Mouse (Mus musculus) intestine, embryonic 14.5 days (tissue): ENCODE measurements around the gene Nt5c3. TPM values are rescaled to one million over a fixed set of nuclear protein-coding genes. Genes with fewer than 3 reads are reported as not detected.

Experiments
- ATAC-seq: fragments of 200-750 bp; cut with Nextera tagmentation; replicated peaks from 2 replicates; pipeline ENCODE4 v1.8.0; 2017; ENCODE audit warnings: low read depth, moderate number of reproducible peaks, moderate TSS enrichment, moderate library complexity; ENCODE audit not compliant: low FRiP score, low TSS enrichment
- DNase-seq: peaks from one replicate; pipeline ENCODE4 v3.0.0-alpha.2; 2018; ENCODE audit warnings: low spot score
- H3K27ac ChIP-seq: fragments of 300-500 bp; sonication (generic); 2 replicates; pipeline ENCODE4 v1.5.1; 2014; ENCODE audit warnings: low read depth, mild to moderate bottlenecking, control low read depth
- H3K27me3 ChIP-seq: fragments of 300-500 bp; sonication (generic); replicated peaks from 2 replicates; pipeline ENCODE4 v1.6.1; 2014; ENCODE audit warnings: low read length, control low read depth; ENCODE audit not compliant: control insufficient read depth, insufficient read depth
- H3K36me3 ChIP-seq: fragments of 300-500 bp; sonication (generic); 2 replicates; pipeline ENCODE4 v1.6.1; 2014; ENCODE audit warnings: low read length, control low read depth; ENCODE audit not compliant: control insufficient read depth, insufficient read depth
- H3K4me1 ChIP-seq: fragments of 300-500 bp; sonication (generic); replicated peaks from 2 replicates; pipeline ENCODE4 v1.6.1; 2014; ENCODE audit warnings: low read length, control low read depth, mixed read lengths; ENCODE audit not compliant: control insufficient read depth, insufficient read depth
- H3K4me2 ChIP-seq: fragments of 300-500 bp; sonication (generic); 2 replicates; pipeline ENCODE4 v1.6.1; 2014; ENCODE audit warnings: low read length
- H3K4me3 ChIP-seq: fragments of 300-500 bp; sonication (generic); 2 replicates; pipeline ENCODE4 v1.5.1; 2014; ENCODE audit warnings: low read depth, low read length, control low read depth, mixed read lengths
- H3K9ac ChIP-seq: fragments of 300-500 bp; sonication (generic); 2 replicates; pipeline ENCODE4 v1.6.1; 2014; ENCODE audit warnings: mild to moderate bottlenecking, low read length
- H3K9me3 ChIP-seq: fragments of 300-500 bp; sonication (generic); 2 replicates; pipeline ENCODE4 v1.6.1; 2016; ENCODE audit warnings: low read length, control low read depth; ENCODE audit not compliant: control insufficient read depth
- WGBS: fragments of 180-500 bp; shearing (Covaris S2); extraction: QIAGEN DNeasy Blood & Tissue Kit; methylation state at CpG from one replicate; pipeline ENCODE4 v1.1.7; 2014; 5-methylcytosine and 5-hydroxymethylcytosine counted together
- polyA plus RNA-seq: library from polyadenylated mRNA; unstranded; fragments of >200 nt; fragmentation: Nextera tagmentation; extraction: Ambion mirVana; gene quantifications from 2 replicates; pipeline ENCODE4 v1.2.1, GENCODE M21; 2014

Gene Nt5c3
- polyA plus RNA-seq, 1 experiment from 2014 or later, result 69.1 TPM

GRCm38 (mm10) chr6:56907973-56908372, 15.8 kb downstream of the Nt5c3 start:
- H3K27ac ChIP-seq, result no peak overlapping the region
- H3K9ac ChIP-seq, result no peak overlapping the region
- ATAC-seq, result no peak
- no peak overlapping the region for H3K4me2 ChIP-seq
- peaks cover 12% of the 10 kb centered on the region for H3K4me1 ChIP-seq
- H3K9me3 ChIP-seq, result no peaks in the 10 kb centered on the region
- no peaks in the 10 kb centered on the region for H3K27me3 ChIP-seq
- H3K36me3 ChIP-seq, result no peaks in the 10 kb centered on the region
- 96% methylated on average over 3 of the region's 3 CpGs for WGBS
- H3K4me3 ChIP-seq, result no peak overlapping the region
- DNase-seq, result no peak

DNA sequence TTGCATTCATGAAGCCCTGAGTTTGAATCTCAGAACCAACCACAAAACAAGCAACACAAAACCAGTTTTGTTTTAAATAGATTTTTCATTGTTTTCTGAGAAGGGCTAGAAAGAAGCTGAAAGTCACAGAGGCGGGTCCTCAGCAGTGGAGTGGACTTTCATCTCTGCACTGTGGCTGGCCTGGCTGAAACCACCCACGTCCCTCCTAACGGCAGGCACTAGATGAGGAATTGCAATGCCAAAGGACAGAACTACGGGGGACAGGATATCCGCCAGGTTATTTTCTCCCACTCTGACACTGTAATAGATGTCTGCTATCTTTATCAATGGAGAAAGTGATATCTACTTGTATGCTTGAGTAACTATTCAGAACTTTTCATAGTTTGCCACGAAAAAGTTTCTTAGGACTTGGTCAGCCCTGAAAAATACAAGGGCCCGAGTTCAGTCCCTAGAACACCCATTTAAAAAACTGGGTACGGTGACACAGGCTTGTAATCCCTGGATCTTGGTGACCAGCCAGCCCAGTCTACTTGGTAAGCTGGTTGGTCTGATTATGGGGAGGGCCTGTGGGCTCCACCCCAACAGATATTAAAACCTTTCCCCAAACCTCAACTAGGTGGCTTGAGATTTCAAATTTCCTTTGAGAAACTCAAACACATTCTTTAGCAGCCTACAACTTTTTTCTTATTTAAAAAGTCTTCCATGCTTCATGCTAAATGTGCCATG, 17.4 kb downstream of the Nt5c3 start:
- Histone ChIP-seq H3K4me1 (peaks cover 17% of the 10 kb centered on the region), H3K4me2 (no peak overlapping the region), H3K27ac (no peak overlapping the region), H3K27me3 (no peaks in the 10 kb centered on the region), H3K9ac (no peak overlapping the region), H3K4me3 (no peak overlapping the region), H3K36me3 (no peaks in the 10 kb centered on the region), H3K9me3 (no peaks in the 10 kb centered on the region)
- ATAC-seq (no peak), DNase-seq (no peak)
- 73% methylated on average over 8 of the region's 8 CpGs for WGBS

DNA sequence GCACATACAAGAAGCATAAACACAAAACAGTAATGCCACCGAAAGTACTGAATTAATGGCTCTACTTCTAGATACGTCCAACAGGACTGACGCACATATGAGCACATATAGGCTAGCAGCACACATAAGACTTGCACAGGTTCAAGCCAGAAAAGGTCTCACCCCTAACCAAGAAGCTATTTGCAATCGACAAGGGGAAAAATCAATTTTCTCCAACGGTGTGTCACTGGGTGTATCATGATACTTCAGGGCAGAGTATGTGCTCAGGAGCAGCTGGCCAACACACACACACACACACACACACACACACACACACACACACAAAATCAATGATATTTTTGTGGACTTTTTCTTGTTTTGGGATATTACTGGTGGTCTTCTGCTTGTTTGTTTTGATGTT, 18.2 kb downstream of the Nt5c3 start:
- Histone ChIP-seq H3K27ac (no peak overlapping the region), H3K9me3 (no peaks in the 10 kb centered on the region), H3K9ac (no peak overlapping the region), H3K27me3 (no peaks in the 10 kb centered on the region), H3K4me1 (peaks cover 17% of the 10 kb centered on the region), H3K4me2 (no peak overlapping the region), H3K36me3 (no peaks in the 10 kb centered on the region), H3K4me3 (no peak overlapping the region)
- no peak for DNase-seq
- ATAC-seq, result no peak
- 91% methylated on average over 5 of the region's 5 CpGs for WGBS

GRCm38 (mm10) chr6:56904982-56905381, 18.8 kb downstream of the Nt5c3 start:
- Histone ChIP-seq H3K27me3 (no peaks in the 10 kb centered on the region), H3K9ac (no peak overlapping the region), H3K36me3 (no peaks in the 10 kb centered on the region), H3K4me1 (peaks cover 18% of the 10 kb centered on the region), H3K4me3 (no peak overlapping the region), H3K27ac (no peak overlapping the region), H3K4me2 (no peak overlapping the region), H3K9me3 (no peaks in the 10 kb centered on the region)
- WGBS, result 68% methylated on average over 2 of the region's 2 CpGs
- DNase-seq (no peak), ATAC-seq (no peak)

DNA sequence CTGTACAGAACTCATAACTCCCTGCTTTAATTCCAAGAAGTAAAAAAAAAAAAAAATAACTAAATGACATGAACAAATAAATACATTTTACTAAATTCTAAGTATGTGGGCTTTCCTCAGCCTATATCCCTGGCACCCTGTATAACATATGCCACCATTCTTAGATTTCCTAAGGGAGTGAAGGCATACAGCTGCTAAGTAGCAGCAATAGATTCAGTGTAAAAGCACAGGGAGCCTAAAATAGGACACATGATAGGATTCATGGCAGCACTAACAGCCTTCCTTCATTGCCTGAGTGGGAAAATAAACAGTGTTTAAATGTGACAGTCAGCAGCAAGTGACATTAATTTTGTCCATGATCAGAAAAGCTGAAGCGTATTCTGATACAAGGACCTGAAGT, 19.4 kb downstream of the Nt5c3 start:
- DNase-seq (no peak), ATAC-seq (no peak)
- no peak overlapping the region for H3K4me3 ChIP-seq
- H3K9ac ChIP-seq, result no peak overlapping the region
- peaks cover 20% of the 10 kb centered on the region for H3K4me1 ChIP-seq
- H3K9me3 ChIP-seq, result no peaks in the 10 kb centered on the region
- H3K36me3 ChIP-seq, result no peaks in the 10 kb centered on the region
- H3K4me2 ChIP-seq, result no peak overlapping the region
- no peaks in the 10 kb centered on the region for H3K27me3 ChIP-seq
- WGBS, result 100% methylated on average over 1 of the region's 1 CpGs
- 0 out of 2 replicates have a peak overlapping the region, but pooled peaks have one; percentile 19 for H3K27ac ChIP-seq

GRCm38 (mm10) chr6:56903831-56904230, 19.9 kb downstream of the Nt5c3 start:
- Histone ChIP-seq H3K27ac (no peak overlapping the region), H3K4me1 (peaks cover 20% of the 10 kb centered on the region), H3K9me3 (no peaks in the 10 kb centered on the region), H3K27me3 (no peaks in the 10 kb centered on the region), H3K4me2 (no peak overlapping the region), H3K36me3 (no peaks in the 10 kb centered on the region), H3K4me3 (no peak overlapping the region), H3K9ac (no peak overlapping the region)
- DNase-seq, result no peak
- no peak for ATAC-seq
- WGBS, result 32% methylated on average over 6 of the region's 6 CpGs

- Histone ChIP-seq H3K27ac (no peak overlapping the region), H3K4me2 (no peak overlapping the region), H3K9me3 (no peaks in the 10 kb centered on the region), H3K4me1 (peaks cover 20% of the 10 kb centered on the region), H3K27me3 (no peaks in the 10 kb centered on the region), H3K4me3 (no peak overlapping the region), H3K36me3 (no peaks in the 10 kb centered on the region), H3K9ac (no peak overlapping the region)
- DNase-seq (no peak), ATAC-seq (no peak)
- WGBS, result 83% methylated on average over 7 of the region's 7 CpGs
These were observed 20.9 kb downstream of the Nt5c3 start for GRCm38 (mm10) chr6:56902606-56903520.

- H3K9ac ChIP-seq, result no peak overlapping the region
- peak overlapping the region; percentile 37 for H3K4me2 ChIP-seq
- H3K27me3 ChIP-seq, result no peaks in the 10 kb centered on the region
- WGBS, result 48% methylated on average over 12 of the region's 12 CpGs
- H3K36me3 ChIP-seq, result no peaks in the 10 kb centered on the region
- no peaks in the 10 kb centered on the region for H3K9me3 ChIP-seq
- H3K27ac ChIP-seq, result peak overlapping the region; percentile 33; the same call in 1 of the 2 replicates
- peak; percentile 78 for DNase-seq
- peak; percentile 89 for ATAC-seq
- H3K4me1 ChIP-seq, result peaks cover 20% of the 10 kb centered on the region
- H3K4me3 ChIP-seq, result no peak overlapping the region
These were observed 21.8 kb downstream of the Nt5c3 start for GRCm38 (mm10) chr6:56901824-56902386.
